Mouse (Mus musculus) myocyte (in vitro differentiated cells): ENCODE measurements around the gene Mfrp. TPM values are rescaled to one million over a fixed set of nuclear protein-coding genes. Genes with fewer than 3 reads are reported as not detected.

Experiments used
- H3K27me3 ChIP-seq: one replicate; pipeline ENCODE4 v1.6.1; 2011; ENCODE audit not compliant: control insufficient read depth, insufficient read depth, insufficient read length
- H3K36me3 ChIP-seq: one replicate; pipeline ENCODE4 v1.6.1; 2011; ENCODE audit not compliant: control insufficient read depth, insufficient read depth
- H3K4me2 ChIP-seq: one replicate; pipeline ENCODE4 v1.6.1; 2011; ENCODE audit warnings: low read depth, control low read depth
- H3K4me3 ChIP-seq: one replicate; pipeline ENCODE4 v1.5.1; 2011; ENCODE audit warnings: mild to moderate bottlenecking, control low read depth, moderate library complexity
- H3K79me2 ChIP-seq: one replicate; pipeline ENCODE4 v1.6.1; 2011; ENCODE audit not compliant: control insufficient read depth, insufficient read depth
- H3ac ChIP-seq: one replicate; pipeline ENCODE4 v1.6.1; 2011; ENCODE audit not compliant: control insufficient read depth, insufficient read length
- CEBPB ChIP-seq: IDR thresholded peaks from 2 replicates; pipeline ENCODE4 v1.6.1; 2011; ENCODE audit warnings: mild to moderate bottlenecking, moderate library complexity; ENCODE audit not compliant: poor library complexity, insufficient read depth, severe bottlenecking
- E2F4 ChIP-seq: IDR thresholded peaks from one replicate; pipeline ENCODE4 v1.6.1; 2011; ENCODE audit warnings: mild to moderate bottlenecking, control low read depth, moderate library complexity; ENCODE audit not compliant: insufficient read depth
- MAX ChIP-seq: IDR thresholded peaks from one replicate; pipeline ENCODE4 v1.6.1; 2011; ENCODE audit warnings: low read depth, mild to moderate bottlenecking, control low read depth
- MYOD1 ChIP-seq, 3 experiments: IDR thresholded peaks; one replicate each; pipeline ENCODE4 v1.6.1; 2011; ENCODE audit warnings: control low read depth in 2 of 3, low read depth in 2 of 3, mild to moderate bottlenecking in 2 of 3, moderate library complexity in 1 of 3; ENCODE audit not compliant: insufficient read length in 2 of 3, control insufficient read depth in 1 of 3
- MYOG ChIP-seq, 3 experiments: IDR thresholded peaks; one replicate each; pipeline ENCODE4 v1.6.1; 2011; ENCODE audit warnings: control low read depth in 2 of 3, low read depth in 2 of 3, mild to moderate bottlenecking in 2 of 3; ENCODE audit not compliant: insufficient read length in 2 of 3, control insufficient read depth in 1 of 3, insufficient read depth in 1 of 3
- POLR2A ChIP-seq: IDR thresholded peaks from one replicate; pipeline ENCODE4 v1.6.1; 2011; ENCODE audit warnings: low read depth, mild to moderate bottlenecking, control low read depth, moderate library complexity; ENCODE audit not compliant: insufficient read length
- POLR2AphosphoS2 ChIP-seq: IDR thresholded peaks from one replicate; pipeline ENCODE4 v1.6.1; 2011; ENCODE audit warnings: low read depth, control low read depth; ENCODE audit not compliant: insufficient read length
- REST ChIP-seq: IDR thresholded peaks from one replicate; pipeline ENCODE4 v1.6.1; 2011; ENCODE audit warnings: mild to moderate bottlenecking, control low read depth, moderate library complexity; ENCODE audit not compliant: insufficient read depth, insufficient read length
- SRF ChIP-seq: IDR thresholded peaks from one replicate; pipeline ENCODE4 v1.6.1; 2011; ENCODE audit warnings: low read depth; ENCODE audit not compliant: control insufficient read depth, insufficient read length
- TCF12 ChIP-seq: IDR thresholded peaks from one replicate; pipeline ENCODE4 v1.6.1; 2011; ENCODE audit warnings: mild to moderate bottlenecking, control low read depth; ENCODE audit not compliant: poor library complexity, insufficient read depth, severe bottlenecking
- TCF3 ChIP-seq: IDR thresholded peaks from one replicate; pipeline ENCODE4 v1.6.1; 2011; ENCODE audit warnings: low read depth, control low read depth; ENCODE audit not compliant: insufficient read length
- USF1 ChIP-seq: IDR thresholded peaks from one replicate; pipeline ENCODE4 v1.6.1; 2011; ENCODE audit warnings: low read depth, mild to moderate bottlenecking, control low read depth, moderate library complexity
- polyA plus RNA-seq: library from polyadenylated mRNA; unstranded; fragments of >200 nt; fragmentation: generic; extraction: Trizol; gene quantifications from one replicate; pipeline ENCODE4 v1.2.1, GENCODE M21; 2012; ENCODE audit warnings: missing spikeins

The Mfrp gene
- polyA plus RNA-seq, 1 experiment = 0.01 TPM

DNA sequence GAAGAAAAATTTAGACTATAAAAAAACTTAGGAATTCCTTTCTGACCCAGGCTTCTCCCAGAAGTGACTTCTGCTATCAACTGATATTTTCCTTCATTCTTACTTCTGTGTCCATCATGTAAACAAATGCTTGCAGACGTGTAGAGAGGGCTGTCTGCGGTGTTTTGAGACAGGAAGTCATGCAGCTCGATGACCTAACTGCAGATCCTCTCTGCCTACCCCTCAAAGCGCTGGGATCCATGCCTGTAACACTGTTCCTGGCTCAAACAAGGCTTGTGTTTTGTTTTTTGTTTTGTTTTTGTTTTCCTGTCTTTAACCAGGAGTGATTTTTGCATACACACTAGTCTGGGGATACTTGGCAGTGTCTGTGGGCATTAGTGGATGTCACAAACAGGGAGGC lies 36.3 kb downstream of the Mfrp start:
- no peaks in the 10 kb centered on the region for H3K79me2 ChIP-seq
- no peaks in the 10 kb centered on the region for H3K36me3 ChIP-seq
- H3K27me3 ChIP-seq = no peaks in the 10 kb centered on the region
- no peak overlapping the region for H3K4me3 ChIP-seq
- H3ac ChIP-seq = no peak overlapping the region
- no peak overlapping the region for H3K4me2 ChIP-seq
- TF ChIP-seq POLR2A = no peak
- TF ChIP-seq SRF = no peak
- no peak for TF ChIP-seq POLR2AphosphoS2
- no peak for TF ChIP-seq MYOG (IDR thresholded peaks at IDR 0.05; ENCODE audit: control insufficient read depth in 1 of 3, insufficient read depth in 1 of 3, insufficient read length in 2 of 3, low read depth in 2 of 3)
- no peak for TF ChIP-seq TCF12
- no peak for TF ChIP-seq USF1
- no peak for TF ChIP-seq MAX
- TF ChIP-seq E2F4 = no peak
- TF ChIP-seq MYOD1 (IDR thresholded peaks at IDR 0.05; ENCODE audit: control insufficient read depth in 1 of 3, insufficient read length in 2 of 3, low read depth in 2 of 3) = no peak
- TF ChIP-seq REST = no peak
- no peak for TF ChIP-seq TCF3
- TF ChIP-seq CEBPB = no peak

DNA sequence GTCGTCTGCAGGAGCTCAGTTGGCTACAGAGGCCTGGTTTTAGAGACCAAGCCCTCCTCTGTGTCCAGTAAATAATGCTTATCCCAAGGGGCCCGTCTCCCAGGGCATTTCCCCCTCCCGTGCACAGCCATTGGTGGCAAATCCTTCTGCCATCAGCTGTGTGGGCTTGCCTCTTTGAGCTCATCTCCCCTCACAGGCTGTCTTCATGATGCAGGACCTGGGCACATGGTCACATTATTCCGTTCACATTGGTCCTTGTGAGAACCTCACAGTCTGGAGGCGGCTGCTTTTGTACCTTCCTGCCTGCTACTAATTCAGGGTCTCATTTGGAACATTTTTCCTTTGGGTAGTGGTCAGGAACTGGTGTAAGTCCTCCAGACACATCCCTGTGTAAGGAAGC lies 40.4 kb downstream of the Mfrp start:
- Histone ChIP-seq H3K36me3 (peaks cover 8% of the 10 kb centered on the region), H3K79me2 (no peaks in the 10 kb centered on the region), H3K4me2 (no peak overlapping the region), H3K27me3 (no peaks in the 10 kb centered on the region), H3K4me3 (no peak overlapping the region), H3ac (no peak overlapping the region)
- TF ChIP-seq MYOD1 (IDR thresholded peaks at IDR 0.05; ENCODE audit: control insufficient read depth in 1 of 3, insufficient read length in 2 of 3, low read depth in 2 of 3) (no peak), MAX (no peak), CEBPB (no peak), TCF3 (no peak), E2F4 (no peak), SRF (no peak), REST (no peak), TCF12 (no peak), MYOG (IDR thresholded peaks at IDR 0.05; ENCODE audit: control insufficient read depth in 1 of 3, insufficient read depth in 1 of 3, insufficient read length in 2 of 3, low read depth in 2 of 3) (no peak), POLR2A (no peak), POLR2AphosphoS2 (no peak), USF1 (no peak)

DNA sequence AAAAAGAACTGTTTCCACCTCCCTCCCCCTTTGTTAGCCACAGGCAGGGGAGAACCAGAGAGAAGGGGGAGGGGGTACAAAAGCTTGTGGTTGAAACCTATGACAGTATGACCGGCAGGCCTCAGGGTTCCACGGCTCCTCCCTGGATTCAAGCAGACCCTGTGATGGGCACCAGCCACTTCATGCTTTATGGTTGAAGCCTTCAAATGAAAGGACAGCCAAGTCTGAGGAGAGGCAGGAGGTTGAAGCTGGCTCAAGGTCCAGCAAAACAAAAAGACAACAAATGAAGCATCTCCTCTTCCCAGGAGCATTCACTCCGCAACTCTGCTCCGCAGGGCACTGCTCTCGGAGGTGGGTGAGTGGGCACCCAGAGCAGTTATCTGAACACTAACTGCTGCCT lies 41.9 kb downstream of the Mfrp start:
- Histone ChIP-seq H3K79me2 (no peaks in the 10 kb centered on the region), H3K4me3 (no peak overlapping the region), H3ac (no peak overlapping the region), H3K27me3 (no peaks in the 10 kb centered on the region), H3K4me2 (no peak overlapping the region), H3K36me3 (peaks cover 10% of the 10 kb centered on the region)
- TF ChIP-seq USF1 (no peak), TCF12 (no peak), REST (no peak), CEBPB (no peak), POLR2AphosphoS2 (no peak), POLR2A (no peak), MAX (no peak), TCF3 (no peak), MYOD1 (IDR thresholded peaks at IDR 0.05; ENCODE audit: control insufficient read depth in 1 of 3, insufficient read length in 2 of 3, low read depth in 2 of 3) (no peak), SRF (no peak), MYOG (IDR thresholded peaks at IDR 0.05; ENCODE audit: control insufficient read depth in 1 of 3, insufficient read depth in 1 of 3, insufficient read length in 2 of 3, low read depth in 2 of 3) (no peak), E2F4 (no peak)

DNA sequence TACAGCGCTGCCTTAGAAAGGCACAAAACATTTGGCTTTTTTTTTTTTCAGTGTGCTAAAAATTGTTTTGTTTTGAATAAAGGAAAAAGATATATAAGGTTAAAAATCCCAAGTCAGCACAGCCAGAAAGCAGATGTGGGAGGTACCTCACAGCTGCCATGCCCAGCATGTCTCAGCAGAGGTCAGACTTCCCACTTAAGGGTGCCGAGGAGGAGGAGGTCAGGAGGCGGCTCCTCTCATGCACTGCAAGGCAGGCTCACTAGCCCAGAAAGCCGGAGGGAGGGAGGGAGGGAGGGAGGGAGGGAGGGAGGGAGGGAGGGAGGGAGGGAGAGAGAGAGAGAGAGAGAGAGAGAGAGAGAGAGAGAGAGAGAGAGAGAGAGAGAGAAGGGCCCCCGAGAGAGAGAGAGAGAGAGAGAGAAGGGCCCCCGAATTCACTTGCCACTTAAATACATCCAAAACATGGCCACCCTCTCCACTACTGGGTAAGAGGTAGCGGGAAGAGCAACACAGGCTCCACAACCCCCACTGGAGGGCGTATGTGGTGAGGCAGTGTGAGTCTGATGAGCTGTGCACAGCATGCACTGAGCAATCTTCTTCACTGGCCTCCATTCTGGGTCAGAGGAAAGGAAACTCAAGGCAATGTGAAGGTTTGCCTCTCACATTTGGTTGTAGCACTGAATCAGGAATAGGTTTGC lies 42.6 kb downstream of the Mfrp start:
- Histone ChIP-seq H3K4me3 (no peak overlapping the region), H3K79me2 (no peaks in the 10 kb centered on the region), H3K27me3 (no peaks in the 10 kb centered on the region), H3ac (no peak overlapping the region), H3K36me3 (peaks cover 10% of the 10 kb centered on the region), H3K4me2 (no peak overlapping the region)
- TF ChIP-seq TCF3 = no peak

DNA sequence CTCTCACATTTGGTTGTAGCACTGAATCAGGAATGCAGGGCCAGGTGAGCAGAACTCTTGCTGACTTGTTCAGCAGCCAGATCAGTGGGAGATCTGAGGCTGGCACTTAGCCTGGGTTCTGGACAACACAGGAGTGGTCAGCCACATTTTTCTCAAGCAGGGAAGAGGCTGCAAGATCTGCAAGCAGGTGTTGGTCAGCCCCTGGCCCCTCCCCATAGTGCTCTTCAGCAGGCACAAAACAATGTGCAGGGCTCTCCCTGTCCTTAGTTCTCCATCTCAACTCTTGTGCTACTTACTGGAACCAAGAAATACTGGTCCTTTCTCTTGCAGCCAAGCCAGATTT lies 43.2 kb downstream of the Mfrp start:
- Histone ChIP-seq H3K27me3 (no peaks in the 10 kb centered on the region), H3K79me2 (no peaks in the 10 kb centered on the region), H3ac (no peak overlapping the region), H3K36me3 (peaks cover 13% of the 10 kb centered on the region), H3K4me2 (no peak overlapping the region), H3K4me3 (no peak overlapping the region)
- TF ChIP-seq POLR2AphosphoS2 (no peak), TCF3 (no peak), MYOD1 (IDR thresholded peaks at IDR 0.05; ENCODE audit: control insufficient read depth in 1 of 3, insufficient read length in 2 of 3, low read depth in 2 of 3) (no peak), USF1 (no peak), POLR2A (no peak), SRF (no peak), CEBPB (no peak), REST (no peak), E2F4 (no peak), MYOG (IDR thresholded peaks at IDR 0.05; ENCODE audit: control insufficient read depth in 1 of 3, insufficient read depth in 1 of 3, insufficient read length in 2 of 3, low read depth in 2 of 3) (no peak), MAX (no peak), TCF12 (no peak)
